15 mouse cellular contexts compared by ENCODE assay signal in the genomic region with DNA sequence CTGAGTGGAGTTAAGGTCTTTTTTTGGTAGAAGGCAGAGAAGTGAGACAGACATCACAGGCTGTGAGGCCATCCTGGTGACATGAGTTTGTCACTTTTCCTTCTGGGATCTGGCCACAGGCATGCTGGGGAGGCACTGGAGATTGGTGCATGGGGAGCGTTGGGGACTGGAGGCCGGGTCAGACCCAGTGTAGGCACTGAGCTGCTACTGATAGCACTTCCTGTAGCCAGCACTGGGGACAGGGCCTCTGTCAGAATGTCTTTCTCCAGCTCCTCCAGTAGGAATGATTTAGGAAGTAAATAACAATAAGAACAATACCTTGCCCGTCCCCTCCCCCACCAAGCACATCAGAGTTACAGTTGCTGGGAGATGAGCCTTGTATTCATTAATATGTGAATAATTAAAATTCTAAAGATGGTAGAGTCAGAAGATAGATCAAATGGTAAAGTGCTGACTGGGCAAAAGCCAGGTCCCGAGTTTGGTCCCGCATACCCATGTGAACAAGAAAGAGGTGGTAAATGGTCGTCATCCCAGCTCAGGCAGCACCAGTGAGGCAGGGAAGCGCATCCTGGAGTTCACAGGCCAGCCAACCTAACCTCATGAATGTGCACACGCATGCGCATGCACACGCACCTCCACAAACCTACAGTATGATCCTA.
A peak's percentile ranks its signal among the peaks of the same experiment; 100 is the strongest.
DNase-seq lines count a peak whose midpoint lies in the region; ATAC-seq and TF ChIP-seq lines count a peak whose summit lies in the region.
"Had no signal": no experiment of that assay in that cellular context is flagged by ENCODE, and none has a peak within 500 bp of the region (broad histone marks: within the 10 kb centered on the region; RNA-seq: fewer than 3 reads in every experiment).

No protein-coding gene starts in this region.

- H3K4me3 ChIP-seq in hindbrain, embryonic 12.5 days = no peak overlapping the region
- no peak overlapping the region for H3K4me3 ChIP-seq in hindbrain, postnatal 0 days (ENCODE audit: low read length)
- H3K4me3 ChIP-seq in stomach, embryonic 14.5 days (ENCODE audit: low read depth, low read length) = no peak overlapping the region
- no peak overlapping the region for H3K4me3 ChIP-seq in stomach, postnatal 0 days (ENCODE audit: low read depth, low read length)
- no peak overlapping the region for H3K4me3 ChIP-seq in forebrain, embryonic 16.5 days (replicated peaks; ENCODE audit: low read length)
- H3K4me3 ChIP-seq: liver, embryonic 12.5 days had no signal

- 0 out of 2 replicates have a peak overlapping the region, but pooled peaks have one; percentile 48 for H3K27ac ChIP-seq in hindbrain, embryonic 12.5 days
- H3K27ac ChIP-seq in hindbrain, postnatal 0 days = no peak overlapping the region
- H3K27ac ChIP-seq in stomach, embryonic 14.5 days (ENCODE audit: low read length) = peak overlapping the region; percentile 2; the same call in 1 of the 2 replicates
- H3K27ac ChIP-seq in stomach, postnatal 0 days (replicated peaks) = no peak overlapping the region
- no peak overlapping the region for H3K27ac ChIP-seq in forebrain, embryonic 16.5 days (ENCODE audit: low read length)
- H3K27ac ChIP-seq: kidney, postnatal 0 days; liver, embryonic 12.5 days had no signal

- no peak for TF ChIP-seq EP300 in stomach, postnatal 0 days (optimal IDR thresholded peaks at IDR 0.05)

- no peak overlapping the region for H3K9ac ChIP-seq in hindbrain, embryonic 12.5 days
- H3K9ac ChIP-seq in hindbrain, postnatal 0 days (replicated peaks; ENCODE audit: low read length) = no peak overlapping the region
- no peak overlapping the region for H3K9ac ChIP-seq in stomach, embryonic 14.5 days (replicated peaks; ENCODE audit: low read depth, low read length)
- H3K9ac ChIP-seq in stomach, postnatal 0 days (ENCODE audit: low read length) = no peak overlapping the region
- H3K9ac ChIP-seq in forebrain, embryonic 16.5 days (replicated peaks; ENCODE audit: low read depth, low read length) = no peak overlapping the region
- H3K9ac ChIP-seq: liver, embryonic 12.5 days had no signal

- no peak for TF ChIP-seq CTCF in hindbrain, postnatal 0 days (IDR thresholded peaks at IDR 0.05; ENCODE audit: low read depth)
- TF ChIP-seq CTCF in stomach, postnatal 0 days (IDR thresholded peaks at IDR 0.05; ENCODE audit: low read depth) = no peak

- H3K4me1 ChIP-seq in hindbrain, embryonic 12.5 days = peaks cover 22% of the 10 kb centered on the region
- H3K4me1 ChIP-seq in hindbrain, postnatal 0 days (ENCODE audit: insufficient read depth, low read length) = no peaks in the 10 kb centered on the region
- H3K4me1 ChIP-seq in stomach, embryonic 14.5 days (ENCODE audit: control insufficient read depth, insufficient read depth, low read length) = no peaks in the 10 kb centered on the region
- no peaks in the 10 kb centered on the region for H3K4me1 ChIP-seq in stomach, postnatal 0 days (replicated peaks; ENCODE audit: control insufficient read depth, insufficient read depth)
- H3K4me1 ChIP-seq in forebrain, embryonic 16.5 days (replicated peaks; ENCODE audit: control insufficient read depth, insufficient read depth, low read length) = peaks cover 10% of the 10 kb centered on the region; the same call in 1 of the 2 replicates
- H3K4me1 ChIP-seq: liver, embryonic 12.5 days had no signal

- no peaks in the 10 kb centered on the region for H3K9me3 ChIP-seq in hindbrain, embryonic 12.5 days (replicated peaks)
- no peaks in the 10 kb centered on the region for H3K9me3 ChIP-seq in hindbrain, postnatal 0 days (ENCODE audit: low read length)
- no peaks in the 10 kb centered on the region for H3K9me3 ChIP-seq in stomach, embryonic 14.5 days (ENCODE audit: control insufficient read depth, low read depth, low read length)
- H3K9me3 ChIP-seq in stomach, postnatal 0 days (ENCODE audit: control insufficient read depth, low read length) = no peaks in the 10 kb centered on the region
- no peaks in the 10 kb centered on the region for H3K9me3 ChIP-seq in forebrain, embryonic 16.5 days (ENCODE audit: control insufficient read depth, low read length)
- H3K9me3 ChIP-seq: liver, embryonic 12.5 days had no signal

- no peaks in the 10 kb centered on the region for H3K36me3 ChIP-seq in hindbrain, embryonic 12.5 days
- no peaks in the 10 kb centered on the region for H3K36me3 ChIP-seq in hindbrain, postnatal 0 days (ENCODE audit: insufficient read depth, low read length)
- H3K36me3 ChIP-seq in stomach, embryonic 14.5 days (ENCODE audit: control insufficient read depth, insufficient read depth, low read length) = no peaks in the 10 kb centered on the region
- H3K36me3 ChIP-seq in stomach, postnatal 0 days (ENCODE audit: control insufficient read depth, insufficient read depth, low read length) = no peaks in the 10 kb centered on the region
- no peaks in the 10 kb centered on the region for H3K36me3 ChIP-seq in forebrain, embryonic 16.5 days (ENCODE audit: control insufficient read depth, insufficient read depth)
- H3K36me3 ChIP-seq: liver, embryonic 12.5 days had no signal

- ATAC-seq in hindbrain, embryonic 12.5 days (ENCODE audit: low FRiP score) = 0 out of 2 replicates have a peak, but pooled peaks have one; percentile 18
- ATAC-seq in hindbrain, postnatal 0 days = no peak
- no peak for ATAC-seq in stomach, embryonic 14.5 days (ENCODE audit: insufficient number of reproducible peaks, insufficient read depth, low FRiP score, low read depth)
- no peak for ATAC-seq in stomach, postnatal 0 days (ENCODE audit: low FRiP score, low TSS enrichment)
- ATAC-seq in forebrain, embryonic 16.5 days = peak; percentile 51; the same call in 1 of the 2 replicates
- ATAC-seq: liver, embryonic 12.5 days had no signal

- no peak for DNase-seq in hindbrain, postnatal 0 days (ENCODE audit: low spot score)
- DNase-seq in stomach, postnatal 0 days (ENCODE audit: low spot score) = no peak
- no peak for DNase-seq in thymus, postnatal 25 days
- no peak for DNase-seq in right cerebral cortex, adult 18-20 months
- DNase-seq: adrenal gland, postnatal 36 days; B cell, adult 2 months; cerebellum, postnatal 25 days; heart, postnatal 10 days; left cerebral cortex, postnatal 4 days; lung, postnatal 36 days had no signal

- peaks cover 4% of the 10 kb centered on the region; the same call in 1 of the 2 replicates for H3K27me3 ChIP-seq in hindbrain, embryonic 12.5 days
- H3K27me3 ChIP-seq in hindbrain, postnatal 0 days (ENCODE audit: insufficient read depth, low read length) = no peaks in the 10 kb centered on the region
- no peaks in the 10 kb centered on the region for H3K27me3 ChIP-seq in stomach, embryonic 14.5 days (ENCODE audit: control insufficient read depth, insufficient read depth, low read length)
- no peaks in the 10 kb centered on the region for H3K27me3 ChIP-seq in stomach, postnatal 0 days (ENCODE audit: control insufficient read depth, insufficient read depth, low read length)
- H3K27me3 ChIP-seq in forebrain, embryonic 16.5 days (replicated peaks; ENCODE audit: control insufficient read depth, insufficient read depth, low read length) = no peaks in the 10 kb centered on the region
- H3K27me3 ChIP-seq: liver, embryonic 12.5 days had no signal

- H3K4me2 ChIP-seq in hindbrain, embryonic 12.5 days (replicated peaks) = no peak overlapping the region
- H3K4me2 ChIP-seq in hindbrain, postnatal 0 days (ENCODE audit: low read depth, low read length) = no peak overlapping the region
- no peak overlapping the region for H3K4me2 ChIP-seq in stomach, embryonic 14.5 days (replicated peaks; ENCODE audit: low read depth, low read length)
- no peak overlapping the region for H3K4me2 ChIP-seq in stomach, postnatal 0 days (replicated peaks; ENCODE audit: low read depth)
- no peak overlapping the region for H3K4me2 ChIP-seq in forebrain, embryonic 16.5 days (ENCODE audit: low read length)
- H3K4me2 ChIP-seq: liver, embryonic 12.5 days had no signal

- 57% methylated on average over 10 of the region's 10 CpGs for WGBS in hindbrain, embryonic 12.5 days
- WGBS in hindbrain, postnatal 0 days = 56% methylated on average over 10 of the region's 10 CpGs
- 79% methylated on average over 10 of the region's 10 CpGs for WGBS in stomach, embryonic 14.5 days
- 85% methylated on average over 10 of the region's 10 CpGs for WGBS in stomach, postnatal 0 days
- 59% methylated on average over 10 of the region's 10 CpGs for WGBS in forebrain, embryonic 16.5 days

Comparison
In these comparisons a context has a peak if more than half of its experiments do, and no peak if none do; other contexts are left out.
1. ATAC-seq: peak in hindbrain, embryonic 12.5 days (single experiment) and forebrain, embryonic 16.5 days (single experiment); none in hindbrain, postnatal 0 days (single experiment), stomach, embryonic 14.5 days (single experiment) and stomach, postnatal 0 days (single experiment).
2. H3K27ac ChIP-seq: peak in hindbrain, embryonic 12.5 days (single experiment) and stomach, embryonic 14.5 days (single experiment); none in hindbrain, postnatal 0 days (single experiment), stomach, postnatal 0 days (single experiment) and forebrain, embryonic 16.5 days (single experiment).